Mouse (Mus musculus) liver, embryonic 18 days (tissue): ENCODE results near the gene Mepe. TPM values are rescaled to one million over a fixed set of nuclear protein-coding genes. Genes with fewer than 3 reads are reported as not detected.

Experiments used
- polyA plus RNA-seq: library from polyadenylated mRNA; depleted of rRNA; stranded (reverse); fragments of >200 nt; gene quantifications from 2 replicates; pipeline ENCODE4 v1.2.3, GENCODE M21; 2012; rRNA removed

The Mepe gene
- polyA plus RNA-seq, result not detected in 2 replicates

GRCm38 (mm10) chr5:104325029-104325428, at the start of gene Mepe:
Gene Mepe, plus strand, starts transcription at chr5:104325329.

GRCm38 (mm10) chr5:104298994-104299393, 26.1 kb upstream of the Mepe start, which contains the start of gene Ibsp:
Gene Ibsp, plus strand, starts transcription at chr5:104299171.

Other genes starting within 250 kb of the Mepe start
- gene Gm17660, start 247.7 kb upstream of the Mepe start, polyA plus RNA-seq, result not detected in 2 replicates
- 7.3 and 7.4 TPM in 2 replicates for gene Sparcl1, start 211.6 kb upstream of the Mepe start, polyA plus RNA-seq
- not detected in 2 replicates for gene Dspp, start 154.6 kb upstream of the Mepe start, polyA plus RNA-seq
- not detected in 2 replicates for gene Dmp1, start 122.7 kb upstream of the Mepe start, polyA plus RNA-seq
- not detected in 2 replicates for gene Ibsp, start 26.2 kb upstream of the Mepe start, polyA plus RNA-seq
- 63.5 and 94.3 TPM in 2 replicates for gene Spp1, start 109.8 kb downstream of the Mepe start, polyA plus RNA-seq
- 4.4 and 4.7 TPM in 2 replicates for gene Pkd2, start 134.1 kb downstream of the Mepe start, polyA plus RNA-seq
- gene BC005561, start 183.0 kb downstream of the Mepe start, polyA plus RNA-seq, result 0.59 and 0.65 TPM in 2 replicates